Mouse (Mus musculus): ENCODE measurements at regions not wholly inside any gene's neighbourhood (a gene's known extent, or its start where the extent isn't known, plus 50 kb on each side); places are given as distances from the start of the nearest gene placed in this dataset.
A peak's percentile ranks its signal among the peaks of the same experiment; 100 is the strongest.

DNA sequence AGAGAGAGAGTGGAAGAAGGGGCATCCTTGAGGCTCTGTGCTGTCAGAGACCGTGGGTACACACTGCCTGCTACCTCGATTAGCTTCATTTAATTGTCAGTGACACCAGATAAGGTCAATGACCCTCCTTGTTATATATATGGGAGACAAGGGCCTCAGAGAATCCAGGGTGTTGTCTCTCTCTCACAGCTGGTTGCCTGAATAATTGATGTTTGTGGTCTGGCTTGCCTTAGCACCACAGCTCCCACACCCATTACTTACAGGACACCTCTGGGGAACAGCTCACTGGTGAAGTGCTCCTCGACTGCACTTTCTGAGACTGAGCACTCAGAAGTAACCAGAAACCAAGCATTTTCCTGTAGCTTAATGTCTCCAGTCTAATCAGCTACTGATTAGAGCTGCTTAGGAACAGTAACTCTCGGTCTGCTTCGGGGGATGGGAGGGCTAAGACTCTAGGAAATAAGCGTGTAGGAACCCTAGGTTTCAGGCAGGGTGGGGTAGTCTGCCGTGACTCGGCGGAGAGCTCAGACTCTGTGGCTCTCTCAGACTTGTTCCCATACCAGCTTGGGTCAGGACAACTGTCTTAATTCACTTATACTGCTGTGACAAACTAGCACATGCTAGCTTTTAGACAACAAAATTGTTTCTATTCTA, 259.6 kb downstream of the Gadd45g start:
- no peak for ATAC-seq (ENCODE audit: low FRiP score)
- no peak for DNase-seq (ENCODE audit: low spot score)
- Histone ChIP-seq H3K9ac (ENCODE audit: low read depth, low read length) (no peak overlapping the region), H3K4me3 (ENCODE audit: low read depth, low read length) (no peak overlapping the region), H3K36me3 (ENCODE audit: control insufficient read depth, insufficient read depth, low read length) (no peaks in the 10 kb centered on the region), H3K27ac (ENCODE audit: low read depth, low read length) (no peak overlapping the region), H3K4me2 (replicated peaks; ENCODE audit: low read depth, low read length) (no peak overlapping the region), H3K27me3 (ENCODE audit: control insufficient read depth, insufficient read depth, low read length) (no peaks in the 10 kb centered on the region; the same call in 1 of the 2 replicates), H3K4me1 (replicated peaks; ENCODE audit: control insufficient read depth, insufficient read depth, low read length) (peaks cover 8% of the 10 kb centered on the region), H3K9me3 (ENCODE audit: control insufficient read depth, low read length) (no peaks in the 10 kb centered on the region)
- WGBS = 48% methylated on average over 9 of the region's 9 CpGs

DNA sequence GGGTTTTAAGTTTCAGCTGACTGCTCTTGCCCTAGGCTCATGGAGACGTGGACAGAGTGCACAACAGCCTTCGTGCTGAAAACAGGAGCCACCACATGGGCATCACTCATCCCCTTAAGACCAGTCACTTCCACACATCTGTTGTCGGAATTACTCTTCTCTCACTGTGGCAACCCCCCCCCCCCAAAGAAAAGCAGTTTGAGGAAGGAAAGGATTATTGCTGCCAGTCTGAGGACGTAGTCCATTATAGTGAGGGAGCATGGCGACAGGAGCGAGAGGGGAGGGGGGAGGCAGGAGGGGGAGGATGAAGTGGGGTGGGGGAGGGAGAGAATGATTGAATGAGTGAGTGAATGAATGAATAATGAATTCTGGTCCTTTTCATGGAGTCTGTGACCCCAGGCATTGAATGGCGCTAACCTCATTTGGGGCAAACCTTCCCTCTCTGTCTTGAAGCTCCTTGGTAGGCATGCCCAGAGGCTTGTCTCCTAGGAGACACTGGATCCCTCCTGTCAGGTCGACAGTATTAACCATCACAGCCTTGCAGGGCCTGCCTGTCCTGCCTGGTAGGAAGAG, 262.0 kb downstream of the Gadd45g start:
- H3K27me3 ChIP-seq (ENCODE audit: control insufficient read depth, insufficient read depth, low read length) = no peaks in the 10 kb centered on the region
- peak; percentile 92 for ATAC-seq (ENCODE audit: low FRiP score)
- peaks cover 8% of the 10 kb centered on the region for H3K4me1 ChIP-seq (replicated peaks; ENCODE audit: control insufficient read depth, insufficient read depth, low read length)

DNA sequence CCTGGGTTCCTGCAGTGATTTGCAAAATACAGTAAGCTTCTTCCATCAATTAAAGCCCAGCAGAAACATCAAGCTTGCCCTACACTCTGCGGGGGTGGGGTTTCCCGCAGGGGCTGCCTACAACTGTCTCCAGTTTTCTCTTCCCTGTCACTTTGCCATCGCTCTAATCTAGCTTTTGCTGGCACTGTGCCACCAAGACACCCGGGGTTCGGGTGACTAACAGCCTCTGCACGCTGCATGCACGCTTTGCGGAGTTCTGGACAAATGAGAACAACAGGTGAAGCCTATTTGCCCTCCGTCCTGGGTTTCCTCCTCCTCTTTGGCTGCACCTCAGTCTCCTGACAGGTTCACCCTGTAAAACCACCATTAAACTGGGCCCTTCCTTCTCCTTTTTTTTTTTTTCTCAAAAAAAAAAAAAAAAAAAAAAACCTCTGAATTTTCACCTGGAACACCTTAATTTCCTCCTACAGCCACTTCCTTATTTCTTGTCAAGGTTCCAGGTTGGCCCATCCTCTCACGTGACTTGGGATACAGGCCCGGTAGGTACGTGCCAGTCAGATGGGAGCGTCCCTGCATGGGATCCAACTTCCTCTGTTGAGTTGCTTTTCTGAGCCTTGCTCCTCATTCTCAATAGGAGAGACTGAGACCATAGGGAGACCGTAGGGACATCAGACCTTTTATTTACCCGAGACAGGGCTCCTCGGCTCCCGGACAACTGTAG, 262.7 kb downstream of the Gadd45g start:
- DNase-seq (ENCODE audit: low spot score) (peak; percentile 46), ATAC-seq (ENCODE audit: low FRiP score) (peak; percentile 60; the same call in 1 of the 2 replicates)
- Histone ChIP-seq H3K4me1 (replicated peaks; ENCODE audit: control insufficient read depth, insufficient read depth, low read length) (peaks cover 8% of the 10 kb centered on the region), H3K27ac (ENCODE audit: low read depth, low read length) (peak overlapping the region; percentile 68), H3K9ac (ENCODE audit: low read depth, low read length) (no peak overlapping the region), H3K4me3 (ENCODE audit: low read depth, low read length) (no peak overlapping the region), H3K9me3 (ENCODE audit: control insufficient read depth, low read length) (no peaks in the 10 kb centered on the region), H3K4me2 (replicated peaks; ENCODE audit: low read depth, low read length) (0 out of 2 replicates have a peak overlapping the region, but pooled peaks have one; percentile 11), H3K27me3 (ENCODE audit: control insufficient read depth, insufficient read depth, low read length) (no peaks in the 10 kb centered on the region), H3K36me3 (ENCODE audit: control insufficient read depth, insufficient read depth, low read length) (no peaks in the 10 kb centered on the region)
- WGBS = 67% methylated on average over 17 of the region's 17 CpGs

More for the DNA sequence above, 262.0 kb downstream of the Gadd45g start:
- Histone ChIP-seq H3K9ac (ENCODE audit: low read depth, low read length) (no peak overlapping the region), H3K27ac (ENCODE audit: low read depth, low read length) (peak overlapping the region; percentile 68), H3K4me2 (replicated peaks; ENCODE audit: low read depth, low read length) (no peak overlapping the region), H3K9me3 (ENCODE audit: control insufficient read depth, low read length) (no peaks in the 10 kb centered on the region), H3K36me3 (ENCODE audit: control insufficient read depth, insufficient read depth, low read length) (no peaks in the 10 kb centered on the region), H3K4me3 (ENCODE audit: low read depth, low read length) (no peak overlapping the region)
- DNase-seq (ENCODE audit: low spot score) = peak; percentile 72
- 18% methylated on average over 8 of the region's 8 CpGs for WGBS

DNA sequence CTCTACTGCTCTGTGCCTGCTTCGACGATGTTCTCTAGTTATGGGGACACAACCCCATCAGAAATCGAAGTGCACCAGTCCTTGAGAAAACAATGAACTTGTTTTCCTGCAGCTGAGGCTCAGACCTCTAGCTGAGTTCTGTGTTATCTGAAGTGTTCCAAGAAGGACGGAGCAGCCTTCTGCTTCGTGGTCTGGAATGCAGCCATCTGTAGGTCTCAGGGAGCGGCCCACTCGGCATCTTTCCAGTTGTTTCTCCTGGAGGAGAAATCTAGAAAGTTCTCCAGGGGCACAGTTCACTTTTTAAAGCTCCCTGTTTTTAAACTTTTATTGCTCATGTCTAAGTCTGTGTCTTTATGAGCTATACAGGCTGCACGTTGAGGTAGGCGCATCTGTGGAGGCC, 264.3 kb downstream of the Gadd45g start:
- H3K4me3 ChIP-seq (ENCODE audit: low read depth, low read length) = no peak overlapping the region
- no peak overlapping the region for H3K27ac ChIP-seq (ENCODE audit: low read depth, low read length)
- no peaks in the 10 kb centered on the region for H3K27me3 ChIP-seq (ENCODE audit: control insufficient read depth, insufficient read depth, low read length)
- no peak overlapping the region for H3K9ac ChIP-seq (ENCODE audit: low read depth, low read length)
- DNase-seq (ENCODE audit: low spot score) = no peak
- H3K4me1 ChIP-seq (replicated peaks; ENCODE audit: control insufficient read depth, insufficient read depth, low read length) = peaks cover 8% of the 10 kb centered on the region
- ATAC-seq (ENCODE audit: low FRiP score) = no peak
- WGBS = 76% methylated on average over 9 of the region's 9 CpGs
- no peaks in the 10 kb centered on the region for H3K36me3 ChIP-seq (ENCODE audit: control insufficient read depth, insufficient read depth, low read length)
- no peak overlapping the region for H3K4me2 ChIP-seq (replicated peaks; ENCODE audit: low read depth, low read length)
- no peaks in the 10 kb centered on the region for H3K9me3 ChIP-seq (ENCODE audit: control insufficient read depth, low read length)

DNA sequence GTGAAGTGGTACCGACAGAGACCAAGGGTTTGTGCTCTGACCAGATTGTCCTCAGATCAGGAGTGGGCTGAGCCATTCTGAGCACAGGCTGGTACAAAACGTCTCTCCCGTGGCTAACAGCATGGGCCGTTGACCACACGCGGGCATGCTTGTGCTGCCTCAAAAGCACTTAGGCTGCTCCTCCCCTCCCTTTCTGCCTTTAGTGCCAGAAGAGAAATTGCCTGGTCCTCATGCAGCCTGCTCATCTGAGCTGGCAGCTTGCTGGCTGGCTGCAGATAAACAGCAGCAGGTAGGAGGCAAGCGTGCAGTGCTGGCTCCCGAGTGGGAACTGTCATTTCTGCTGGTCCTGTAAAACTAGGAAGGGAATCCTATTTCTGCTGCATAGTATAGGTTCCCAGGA, 267.1 kb downstream of the Gadd45g start:
- Histone ChIP-seq H3K9ac (ENCODE audit: low read depth, low read length) (no peak overlapping the region), H3K4me3 (ENCODE audit: low read depth, low read length) (no peak overlapping the region), H3K4me2 (replicated peaks; ENCODE audit: low read depth, low read length) (no peak overlapping the region), H3K4me1 (replicated peaks; ENCODE audit: control insufficient read depth, insufficient read depth, low read length) (peaks cover 3% of the 10 kb centered on the region), H3K27me3 (ENCODE audit: control insufficient read depth, insufficient read depth, low read length) (no peaks in the 10 kb centered on the region), H3K36me3 (ENCODE audit: control insufficient read depth, insufficient read depth, low read length) (no peaks in the 10 kb centered on the region), H3K27ac (ENCODE audit: low read depth, low read length) (no peak overlapping the region), H3K9me3 (ENCODE audit: control insufficient read depth, low read length) (no peaks in the 10 kb centered on the region)
- ATAC-seq (ENCODE audit: low FRiP score) (no peak), DNase-seq (ENCODE audit: low spot score) (no peak)
- WGBS = 55% methylated on average over 8 of the region's 8 CpGs

DNA sequence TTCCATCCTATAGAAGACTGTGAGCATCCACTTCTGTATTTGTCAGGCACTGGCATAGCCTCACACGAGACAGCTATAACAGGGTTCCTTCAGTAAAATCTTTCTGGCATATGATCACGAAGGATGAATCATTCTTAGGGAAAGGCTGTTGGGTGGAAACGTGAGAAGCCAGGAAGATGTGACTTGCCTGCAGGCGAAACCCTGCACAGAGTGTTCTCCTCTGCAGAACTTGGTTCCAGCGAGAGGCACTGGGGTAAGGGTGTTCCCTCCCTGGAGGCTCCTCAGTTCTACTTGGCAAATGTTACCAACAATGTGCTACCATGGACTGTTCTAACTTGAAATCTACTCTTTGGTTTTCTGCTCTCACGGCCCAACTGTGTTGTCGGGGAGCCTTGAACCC, 268.0 kb downstream of the Gadd45g start:
- Histone ChIP-seq H3K4me1 (replicated peaks; ENCODE audit: control insufficient read depth, insufficient read depth, low read length) (no peaks in the 10 kb centered on the region), H3K36me3 (ENCODE audit: control insufficient read depth, insufficient read depth, low read length) (no peaks in the 10 kb centered on the region), H3K27ac (ENCODE audit: low read depth, low read length) (no peak overlapping the region), H3K4me2 (replicated peaks; ENCODE audit: low read depth, low read length) (no peak overlapping the region), H3K27me3 (ENCODE audit: control insufficient read depth, insufficient read depth, low read length) (no peaks in the 10 kb centered on the region), H3K9ac (ENCODE audit: low read depth, low read length) (no peak overlapping the region), H3K9me3 (ENCODE audit: control insufficient read depth, low read length) (no peaks in the 10 kb centered on the region), H3K4me3 (ENCODE audit: low read depth, low read length) (no peak overlapping the region)
- WGBS = 91% methylated on average over 7 of the region's 7 CpGs
- DNase-seq (ENCODE audit: low spot score) (no peak), ATAC-seq (ENCODE audit: low FRiP score) (no peak)

DNA sequence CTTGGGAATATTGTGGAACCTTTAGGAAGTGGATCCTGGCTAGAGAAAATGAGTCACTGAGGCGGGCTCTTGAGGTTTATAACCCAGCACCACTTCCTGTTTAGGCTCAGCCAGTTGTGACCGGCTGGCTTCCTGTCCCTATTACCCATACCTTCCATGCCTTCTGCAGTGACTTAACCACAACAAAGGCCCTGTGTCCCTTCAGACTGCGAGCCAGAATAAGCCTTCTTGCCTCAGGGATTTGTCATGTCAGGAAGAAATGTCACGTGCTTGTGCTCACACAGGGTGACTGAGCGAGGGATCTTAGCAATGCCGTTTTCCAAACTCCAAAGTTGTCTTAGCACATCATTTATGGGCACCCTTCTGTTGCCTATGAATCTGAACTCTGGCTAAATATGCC, 268.5 kb downstream of the Gadd45g start:
- no peak overlapping the region for H3K27ac ChIP-seq (ENCODE audit: low read depth, low read length)
- H3K36me3 ChIP-seq (ENCODE audit: control insufficient read depth, insufficient read depth, low read length) = no peaks in the 10 kb centered on the region
- no peak for DNase-seq (ENCODE audit: low spot score)
- H3K27me3 ChIP-seq (ENCODE audit: control insufficient read depth, insufficient read depth, low read length) = no peaks in the 10 kb centered on the region
- 85% methylated on average over 6 of the region's 6 CpGs for WGBS
- no peak overlapping the region for H3K4me3 ChIP-seq (ENCODE audit: low read depth, low read length)
- ATAC-seq (ENCODE audit: low FRiP score) = no peak
- no peak overlapping the region for H3K9ac ChIP-seq (ENCODE audit: low read depth, low read length)
- H3K4me1 ChIP-seq (replicated peaks; ENCODE audit: control insufficient read depth, insufficient read depth, low read length) = no peaks in the 10 kb centered on the region
- no peaks in the 10 kb centered on the region for H3K9me3 ChIP-seq (ENCODE audit: control insufficient read depth, low read length)
- no peak overlapping the region for H3K4me2 ChIP-seq (replicated peaks; ENCODE audit: low read depth, low read length)

DNA sequence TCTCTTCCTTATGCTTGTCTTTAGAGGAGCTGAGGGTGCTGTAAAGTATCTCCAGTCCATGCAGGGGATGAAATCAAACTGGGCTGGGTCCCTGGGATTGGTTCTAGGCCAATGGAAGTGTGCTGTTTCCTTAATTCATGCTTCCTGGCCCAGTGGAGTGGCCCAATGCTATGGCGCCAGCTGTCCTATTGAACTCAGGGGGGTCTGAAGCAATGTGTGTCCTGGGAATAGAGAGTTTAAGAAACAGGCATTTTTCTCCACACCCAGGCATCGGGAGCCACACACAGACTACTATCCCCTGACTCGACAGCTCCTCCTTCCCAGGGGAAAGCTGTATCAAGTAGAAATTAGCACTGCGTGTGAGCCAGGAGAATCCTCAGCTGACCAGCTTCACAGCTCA, 269.8 kb downstream of the Gadd45g start:
- H3K9me3 ChIP-seq (ENCODE audit: control insufficient read depth, low read length) = no peaks in the 10 kb centered on the region
- H3K4me3 ChIP-seq (ENCODE audit: low read depth, low read length) = no peak overlapping the region
- DNase-seq (ENCODE audit: low spot score) = no peak
- no peak overlapping the region for H3K9ac ChIP-seq (ENCODE audit: low read depth, low read length)
- WGBS = 61% methylated on average over 4 of the region's 4 CpGs
- H3K36me3 ChIP-seq (ENCODE audit: control insufficient read depth, insufficient read depth, low read length) = no peaks in the 10 kb centered on the region
- H3K27me3 ChIP-seq (ENCODE audit: control insufficient read depth, insufficient read depth, low read length) = no peaks in the 10 kb centered on the region
- no peak overlapping the region for H3K27ac ChIP-seq (ENCODE audit: low read depth, low read length)
- no peak for ATAC-seq (ENCODE audit: low FRiP score)
- H3K4me2 ChIP-seq (replicated peaks; ENCODE audit: low read depth, low read length) = no peak overlapping the region
- H3K4me1 ChIP-seq (replicated peaks; ENCODE audit: control insufficient read depth, insufficient read depth, low read length) = no peaks in the 10 kb centered on the region

DNA sequence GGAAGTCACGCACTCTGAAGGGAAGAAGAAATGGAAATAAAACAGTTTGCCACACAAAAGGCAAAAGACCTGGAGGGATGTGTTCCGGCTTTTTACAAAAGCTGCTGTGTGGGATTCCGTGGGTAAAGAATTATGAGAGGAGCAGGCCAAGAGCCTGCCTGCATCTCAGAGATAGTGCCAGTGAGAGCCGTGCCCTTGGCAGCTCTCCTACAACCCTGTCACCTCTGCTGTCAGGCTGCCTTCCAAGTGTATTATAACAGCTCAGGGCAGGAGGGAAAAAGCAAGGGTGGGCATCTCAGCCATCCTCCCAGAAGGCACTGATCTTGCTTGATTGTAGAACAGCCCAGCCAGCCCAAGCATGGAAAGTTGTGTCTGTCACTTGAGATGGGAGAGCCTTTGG, 270.3 kb downstream of the Gadd45g start:
- H3K4me3 ChIP-seq (ENCODE audit: low read depth, low read length) = no peak overlapping the region
- no peaks in the 10 kb centered on the region for H3K36me3 ChIP-seq (ENCODE audit: control insufficient read depth, insufficient read depth, low read length)
- H3K9ac ChIP-seq (ENCODE audit: low read depth, low read length) = no peak overlapping the region
- H3K27me3 ChIP-seq (ENCODE audit: control insufficient read depth, insufficient read depth, low read length) = no peaks in the 10 kb centered on the region
- no peak overlapping the region for H3K4me2 ChIP-seq (replicated peaks; ENCODE audit: low read depth, low read length)
- H3K9me3 ChIP-seq (ENCODE audit: control insufficient read depth, low read length) = no peaks in the 10 kb centered on the region
- DNase-seq (ENCODE audit: low spot score) (no peak), ATAC-seq (ENCODE audit: low FRiP score) (no peak)
- 71% methylated on average over 4 of the region's 4 CpGs for WGBS
- no peak overlapping the region for H3K27ac ChIP-seq (ENCODE audit: low read depth, low read length)
- no peaks in the 10 kb centered on the region for H3K4me1 ChIP-seq (replicated peaks; ENCODE audit: control insufficient read depth, insufficient read depth, low read length)

Measured in hindbrain, embryonic 11.5 days (tissue).